Mouse (Mus musculus): ENCODE measurements around the gene Atad5.

- no peak for TF ChIP-seq POLR2A (IDR thresholded peaks at IDR 0.05; ENCODE audit: control insufficient read depth in 1 of 2, insufficient read depth in 1 of 2, low read depth in 1 of 2, low read length in 2 of 2, poor library complexity in 1 of 2)
- TF ChIP-seq GABPA (IDR thresholded peaks at IDR 0.05; ENCODE audit: low read depth, low read length), result no peak
- no peak for TF ChIP-seq CHD1 (IDR thresholded peaks at IDR 0.05; ENCODE audit: low read depth, low read length)
- no peak for TF ChIP-seq TBP (IDR thresholded peaks at IDR 0.05; ENCODE audit: low read depth, low read length)
Measured at GRCm38 (mm10) chr11:80137773-80138172, 48.6 kb downstream of the Atad5 start.
